Mouse (Mus musculus) heart, embryonic 13.5 days (tissue): ENCODE data around the gene Zwilch. TPM values are rescaled to one million over a fixed set of nuclear protein-coding genes. Genes with fewer than 3 reads are reported as not detected.
A peak's percentile ranks its signal among the peaks of the same experiment; 100 is the strongest.
"Not testable (repeated sequence)": the region's sequence is repeated elsewhere in the genome, so short reads cannot be mapped to it uniquely, and the experiment has no call there.

ENCODE experiments used
- ATAC-seq: fragments of 200-750 bp; cut with Nextera tagmentation; 2 replicates; pipeline ENCODE4 v1.8.0; 2017; ENCODE audit warnings: moderate TSS enrichment; ENCODE audit not compliant: insufficient number of reproducible peaks, low FRiP score, low TSS enrichment; ENCODE audit errors: extremely low read depth
- H3K27ac ChIP-seq: fragments of 300-500 bp; sonication (generic); replicated peaks from 2 replicates; pipeline ENCODE4 v1.5.1; 2015; ENCODE audit warnings: moderate library complexity, mild to moderate bottlenecking, inconsistent platforms
- H3K27me3 ChIP-seq: fragments of 300-500 bp; sonication (generic); replicated peaks from 2 replicates; pipeline ENCODE4 v1.6.1; 2015; ENCODE audit warnings: mild to moderate bottlenecking, inconsistent platforms
- H3K36me3 ChIP-seq: fragments of 300-500 bp; sonication (generic); 2 replicates; pipeline ENCODE4 v1.6.1; 2015; ENCODE audit warnings: mild to moderate bottlenecking, inconsistent platforms
- H3K4me1 ChIP-seq: fragments of 300-500 bp; sonication (generic); 2 replicates; pipeline ENCODE4 v1.6.1; 2015; ENCODE audit warnings: inconsistent platforms
- H3K4me2 ChIP-seq: fragments of 300-500 bp; sonication (generic); 2 replicates; pipeline ENCODE4 v1.6.1; 2015; ENCODE audit warnings: inconsistent platforms, mild to moderate bottlenecking, moderate library complexity
- H3K4me3 ChIP-seq: fragments of 300-500 bp; sonication (generic); 2 replicates; pipeline ENCODE4 v1.5.1; 2015; ENCODE audit warnings: moderate library complexity, mild to moderate bottlenecking, inconsistent platforms
- H3K9ac ChIP-seq: fragments of 300-500 bp; sonication (generic); 2 replicates; pipeline ENCODE4 v1.6.1; 2015; ENCODE audit warnings: inconsistent platforms, mild to moderate bottlenecking, moderate library complexity
- H3K9me3 ChIP-seq: fragments of 300-500 bp; sonication (generic); 2 replicates; pipeline ENCODE4 v1.6.1; 2016; ENCODE audit warnings: inconsistent platforms
- WGBS: fragments of 180-500 bp; shearing (Covaris S2); methylation state at CpG from one replicate; pipeline ENCODE4 v1.1.7; 2015; ENCODE audit warnings: mixed read lengths; 5-methylcytosine and 5-hydroxymethylcytosine counted together
- polyA plus RNA-seq: library from polyadenylated mRNA; unstranded; fragments of >200 nt; fragmentation: Nextera tagmentation; extraction: Ambion mirVana; gene quantifications from 2 replicates; pipeline ENCODE4 v1.2.1, GENCODE M21; 2015

Gene Zwilch
- polyA plus RNA-seq, 1 experiment from 2014 or later = 19.9 TPM

DNA sequence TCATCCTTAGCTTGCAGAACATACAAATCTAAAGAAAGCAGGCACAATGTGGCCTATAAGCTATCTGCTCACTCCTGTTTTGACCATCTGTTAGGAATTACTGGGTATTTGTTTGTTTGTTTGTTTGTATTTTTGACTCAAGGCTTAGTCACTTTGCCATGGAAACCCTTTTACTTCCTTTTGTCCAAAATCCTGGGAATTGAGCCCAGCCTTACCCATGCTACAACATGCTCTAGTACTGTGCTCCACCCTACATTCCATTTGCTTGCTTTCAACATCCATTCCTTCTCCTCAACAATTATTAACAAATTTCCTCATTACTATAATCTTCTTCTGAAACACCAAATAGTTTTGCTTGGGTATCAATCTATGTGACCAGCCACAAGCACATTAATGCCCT lies 30.0 kb upstream of the Zwilch start:
- Histone ChIP-seq H3K4me3 (no peak overlapping the region), H3K27ac (no peak overlapping the region), H3K27me3 (no peaks in the 10 kb centered on the region), H3K9me3 (no peaks in the 10 kb centered on the region), H3K9ac (no peak overlapping the region), H3K36me3 (peaks cover 77% of the 10 kb centered on the region), H3K4me2 (no peak overlapping the region), H3K4me1 (peaks cover 2% of the 10 kb centered on the region)
- ATAC-seq = no peak

DNA sequence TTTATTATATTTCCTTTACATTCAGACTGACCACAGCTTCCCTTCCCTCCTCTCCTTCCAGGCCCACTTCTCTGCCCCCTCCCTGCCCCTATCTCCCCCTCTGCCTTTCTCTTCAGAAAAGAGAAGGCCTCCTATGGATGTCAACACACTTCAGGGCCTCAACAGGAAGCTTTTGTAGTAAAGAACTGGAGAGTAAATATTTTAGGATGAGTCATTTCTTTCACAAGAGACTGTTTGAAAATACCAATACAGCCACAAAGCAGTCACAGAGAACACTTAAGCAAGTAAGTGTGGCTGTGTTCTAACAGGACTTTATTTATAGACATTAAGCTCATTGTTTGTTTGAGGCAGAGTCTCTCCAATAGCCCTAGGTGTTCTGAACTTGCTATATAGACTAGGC lies 29.4 kb upstream of the Zwilch start:
- no peak overlapping the region for H3K27ac ChIP-seq
- H3K27me3 ChIP-seq = no peaks in the 10 kb centered on the region
- no peaks in the 10 kb centered on the region for H3K4me1 ChIP-seq
- no peak overlapping the region for H3K4me3 ChIP-seq
- H3K36me3 ChIP-seq = peaks cover 81% of the 10 kb centered on the region
- no peak overlapping the region for H3K9ac ChIP-seq
- H3K9me3 ChIP-seq = no peaks in the 10 kb centered on the region
- H3K4me2 ChIP-seq = no peak overlapping the region
- no peak for ATAC-seq

DNA sequence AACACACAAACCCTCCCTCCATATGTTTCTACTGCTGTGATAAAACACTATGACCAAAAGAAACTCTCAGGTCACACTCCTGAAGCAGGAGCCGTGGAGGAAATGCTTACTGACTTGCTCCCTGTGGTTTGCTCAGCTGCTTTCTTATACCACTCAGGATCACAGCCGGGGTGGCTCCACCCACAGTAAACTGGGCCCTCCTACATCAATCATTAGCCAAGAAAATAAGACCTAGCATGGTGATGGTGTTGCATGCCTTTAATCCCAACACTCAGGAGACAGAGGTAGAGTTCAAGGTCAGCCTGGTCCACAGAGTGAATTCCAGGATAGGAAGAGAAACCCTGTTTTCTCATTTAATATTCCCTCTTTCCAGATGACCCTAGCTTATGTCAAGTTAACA lies 27.0 kb upstream of the Zwilch start:
- Histone ChIP-seq H3K27me3 (no peaks in the 10 kb centered on the region), H3K4me1 (peaks cover 13% of the 10 kb centered on the region), H3K9ac (no peak overlapping the region), H3K27ac (no peak overlapping the region), H3K36me3 (peaks cover 72% of the 10 kb centered on the region), H3K9me3 (no peaks in the 10 kb centered on the region), H3K4me3 (no peak overlapping the region), H3K4me2 (no peak overlapping the region)
- 75% methylated on average over 2 of the region's 2 CpGs for WGBS
- no peak for ATAC-seq

DNA sequence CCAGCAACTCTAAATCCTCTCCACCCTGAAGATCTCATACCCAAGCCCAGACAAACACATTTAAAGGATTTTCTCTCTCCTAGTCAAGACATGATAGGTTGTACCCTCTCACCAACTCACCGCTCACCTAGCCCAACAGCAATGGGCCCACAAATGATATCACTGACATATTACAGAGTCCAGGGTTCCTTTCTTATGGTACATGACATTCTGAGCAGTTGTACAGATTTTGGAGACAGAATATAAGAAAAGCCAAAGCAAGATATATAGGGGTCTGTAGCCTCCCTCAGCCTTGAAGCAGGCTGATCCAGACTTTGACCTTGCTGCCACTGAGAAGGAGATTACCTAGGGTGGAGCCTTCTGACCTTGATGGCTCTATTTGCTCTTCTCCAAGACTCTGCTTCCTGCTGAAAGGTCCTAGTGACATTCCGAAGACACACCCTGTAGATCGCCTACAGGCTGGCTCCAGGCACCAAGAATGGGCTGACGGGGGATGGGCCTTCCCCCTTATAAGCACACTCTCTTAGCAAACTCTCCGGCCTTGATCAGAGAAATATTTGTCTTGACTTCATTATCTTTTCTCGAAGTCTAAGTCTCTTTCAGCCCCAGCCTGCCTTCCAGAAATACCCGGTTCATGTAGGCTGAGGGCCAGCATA lies 26.0 kb upstream of the Zwilch start:
- H3K27ac ChIP-seq, H3K27me3 ChIP-seq, ATAC-seq, H3K9ac ChIP-seq, H3K4me3 ChIP-seq, H3K4me2 ChIP-seq, H3K9me3 ChIP-seq: not testable (repeated sequence)
- H3K36me3 ChIP-seq = peaks cover 63% of the 10 kb centered on the region
- H3K4me1 ChIP-seq = peaks cover 13% of the 10 kb centered on the region
- WGBS = 69% methylated on average over 7 of the region's 7 CpGs

DNA sequence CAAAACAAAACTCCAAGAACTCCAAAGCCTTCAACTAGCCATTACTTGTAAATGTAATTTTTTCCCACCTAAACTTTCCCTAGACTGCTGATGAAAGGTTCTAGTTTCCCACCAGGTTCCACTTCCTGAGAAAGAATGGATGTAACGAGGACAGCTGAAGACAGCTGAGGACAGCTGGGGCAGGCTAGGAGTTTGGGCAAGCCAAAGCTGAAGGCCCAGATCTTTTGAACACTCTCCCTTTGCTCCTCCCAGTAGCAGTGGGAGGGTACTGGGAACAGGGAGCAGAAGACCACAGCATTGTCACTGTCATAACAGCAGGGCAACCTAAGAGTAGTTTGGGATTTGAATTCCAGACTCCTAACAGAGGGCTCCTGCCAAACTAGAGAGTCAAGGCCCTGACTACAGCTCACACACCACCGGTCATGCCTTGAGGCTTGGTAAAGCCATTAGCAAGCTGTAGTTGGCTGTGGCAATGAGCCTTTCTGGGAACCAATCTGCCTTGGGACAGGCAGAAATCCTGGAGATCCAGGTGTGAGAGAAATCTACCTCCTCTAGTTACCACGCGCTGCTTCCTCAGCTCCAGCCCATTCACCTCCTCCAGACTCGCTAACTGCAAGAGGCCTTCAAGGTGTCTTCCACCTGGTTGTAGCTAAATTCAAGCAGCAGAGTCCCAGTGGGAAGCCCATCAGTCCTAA lies 25.3 kb upstream of the Zwilch start:
- Histone ChIP-seq H3K36me3 (peaks cover 63% of the 10 kb centered on the region), H3K9me3 (no peaks in the 10 kb centered on the region), H3K27ac (no peak overlapping the region), H3K4me1 (peaks cover 13% of the 10 kb centered on the region), H3K9ac (no peak overlapping the region), H3K27me3 (no peaks in the 10 kb centered on the region), H3K4me3 (no peak overlapping the region), H3K4me2 (no peak overlapping the region)
- WGBS = 90% methylated on average over 5 of the region's 5 CpGs
- ATAC-seq = no peak

DNA sequence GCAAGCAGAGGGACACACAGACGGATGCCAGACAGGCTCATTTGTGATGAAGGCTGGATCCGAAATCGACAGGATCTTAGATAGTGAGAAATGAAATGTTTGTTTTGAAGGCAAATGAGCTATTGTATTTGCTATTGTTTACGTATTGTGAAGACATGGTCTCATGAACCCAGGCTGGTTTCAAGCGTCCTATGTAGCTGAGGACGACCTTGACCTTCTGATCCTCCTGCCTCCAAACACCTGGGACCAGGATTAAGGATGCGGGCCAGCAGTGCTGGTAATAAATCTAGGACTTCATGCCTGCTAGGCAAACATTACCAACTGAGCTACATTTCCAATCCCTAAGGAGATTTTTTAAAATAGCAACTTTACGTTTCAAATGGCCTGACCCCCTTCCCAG lies 24.6 kb upstream of the Zwilch start:
- WGBS = 86% methylated on average over 8 of the region's 8 CpGs
- ATAC-seq = no peak
- Histone ChIP-seq H3K4me1 (peaks cover 13% of the 10 kb centered on the region), H3K36me3 (peaks cover 63% of the 10 kb centered on the region), H3K27ac (no peak overlapping the region), H3K4me2 (no peak overlapping the region), H3K4me3 (no peak overlapping the region), H3K9ac (no peak overlapping the region), H3K9me3 (no peaks in the 10 kb centered on the region), H3K27me3 (no peaks in the 10 kb centered on the region)

DNA sequence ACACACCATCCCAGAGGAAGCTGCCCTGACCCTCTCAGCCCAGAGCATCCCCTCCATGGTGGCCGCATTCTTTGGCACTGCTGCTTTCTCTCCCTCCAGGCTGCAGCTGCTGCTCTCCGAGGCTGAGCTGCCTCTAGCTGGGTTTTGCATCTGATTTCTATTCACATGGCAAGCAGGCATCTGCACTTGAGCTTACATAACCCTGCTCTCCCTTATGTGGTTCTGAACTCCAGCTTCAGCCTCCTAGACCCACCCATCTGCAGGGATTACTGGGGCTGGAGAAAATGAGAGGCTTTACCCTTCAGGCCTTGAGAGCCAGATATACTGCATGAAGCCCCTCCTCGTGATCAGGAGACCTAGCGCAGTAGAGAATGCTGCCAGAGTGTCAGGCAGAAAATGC lies 22.6 kb upstream of the Zwilch start:
- Histone ChIP-seq H3K4me3 (no peak overlapping the region), H3K9me3 (no peaks in the 10 kb centered on the region), H3K9ac (peak overlapping the region; percentile 52; the same call in 1 of the 2 replicates), H3K4me2 (no peak overlapping the region), H3K27ac (peak overlapping the region; percentile 41; the same call in 1 of the 2 replicates), H3K4me1 (peaks cover 13% of the 10 kb centered on the region), H3K27me3 (no peaks in the 10 kb centered on the region), H3K36me3 (peaks cover 66% of the 10 kb centered on the region)
- ATAC-seq = no peak
- 48% methylated on average over 4 of the region's 4 CpGs for WGBS

DNA sequence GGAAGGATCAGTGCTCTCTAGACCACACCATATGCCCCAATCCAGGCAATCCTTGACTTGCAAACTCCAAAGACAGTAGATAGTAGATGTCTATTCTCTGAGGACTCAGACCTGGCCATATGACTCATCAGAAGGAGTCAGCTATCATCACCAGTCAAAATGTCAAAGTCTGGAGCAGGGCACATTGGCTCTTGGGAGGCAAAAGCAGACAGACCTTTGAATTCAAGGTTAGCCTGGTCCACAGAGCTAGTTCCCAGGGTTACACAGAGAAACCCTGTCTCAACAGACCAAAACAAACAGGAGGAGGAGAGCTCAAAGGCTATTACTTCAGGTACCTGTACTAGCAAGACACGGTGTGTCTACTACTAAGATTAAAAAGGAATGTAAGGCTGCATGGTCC lies 21.0 kb upstream of the Zwilch start:
- Histone ChIP-seq H3K4me3 (no peak overlapping the region), H3K36me3 (peaks cover 66% of the 10 kb centered on the region), H3K27ac (no peak overlapping the region), H3K9me3 (no peaks in the 10 kb centered on the region), H3K9ac (no peak overlapping the region), H3K4me1 (peaks cover 13% of the 10 kb centered on the region), H3K27me3 (no peaks in the 10 kb centered on the region), H3K4me2 (no peak overlapping the region)
- no peak for ATAC-seq
- WGBS = 82% methylated on average over 1 of the region's 1 CpGs

DNA sequence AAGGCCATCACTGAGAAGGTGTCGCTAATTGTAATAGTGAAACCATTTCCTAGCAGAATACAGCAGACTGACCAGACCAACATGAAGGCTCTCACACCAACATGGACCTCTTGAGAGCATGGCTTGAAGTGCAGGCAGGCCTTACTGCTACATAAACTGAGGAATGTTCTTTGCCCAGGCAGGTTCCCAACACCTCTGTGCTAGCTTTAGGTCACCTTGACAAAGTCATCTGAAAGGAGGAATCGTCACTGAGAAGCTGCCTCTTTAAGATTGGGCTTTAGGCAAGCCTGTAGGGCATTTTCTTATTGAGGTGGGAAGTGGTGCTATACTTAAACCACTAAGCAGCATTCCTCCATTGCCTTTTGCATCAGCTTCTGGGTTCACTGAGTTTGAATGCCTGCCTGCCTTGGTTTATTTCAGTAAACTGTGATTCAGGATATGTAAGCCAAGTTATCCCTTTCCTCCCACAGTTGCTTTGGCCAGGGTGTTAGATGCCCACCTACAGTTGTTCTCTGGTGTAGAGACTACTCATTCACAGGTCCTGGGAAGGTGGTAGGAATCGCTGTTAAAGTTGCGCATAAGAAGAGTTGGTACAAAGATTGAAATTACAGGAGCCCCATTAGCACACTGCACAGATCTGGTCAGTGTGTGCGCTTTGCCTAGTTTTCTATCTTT lies 11.4 kb upstream of the Zwilch start:
- Histone ChIP-seq H3K36me3 (peaks cover 83% of the 10 kb centered on the region), H3K9ac (no peak overlapping the region), H3K4me2 (no peak overlapping the region), H3K4me3 (no peak overlapping the region), H3K27me3 (no peaks in the 10 kb centered on the region), H3K9me3 (no peaks in the 10 kb centered on the region), H3K4me1 (peaks cover 10% of the 10 kb centered on the region), H3K27ac (no peak overlapping the region)
- 92% methylated on average over 5 of the region's 5 CpGs for WGBS
- no peak for ATAC-seq

DNA sequence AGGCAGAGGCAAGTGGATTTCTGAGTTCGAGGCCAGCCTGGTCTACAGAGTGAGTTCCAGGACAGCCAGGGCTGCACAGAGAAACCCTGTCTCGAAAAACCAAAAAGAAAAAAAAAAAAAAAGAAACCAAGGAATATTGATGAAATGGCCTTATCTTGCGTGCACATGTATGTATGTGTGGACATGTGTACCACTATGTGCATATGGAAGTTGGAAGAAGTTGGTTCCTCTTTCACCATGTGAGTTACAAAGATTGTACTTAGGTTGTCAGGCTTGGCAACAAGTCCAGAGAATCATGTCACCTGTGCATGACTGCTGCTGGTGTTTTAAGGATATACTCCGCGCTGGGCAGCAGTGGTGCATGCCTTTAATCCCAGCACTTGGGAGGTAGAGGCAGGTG lies 10.4 kb upstream of the Zwilch start:
- ATAC-seq, H3K9ac ChIP-seq, H3K27ac ChIP-seq, H3K9me3 ChIP-seq, H3K4me3 ChIP-seq, H3K4me2 ChIP-seq, H3K27me3 ChIP-seq: not testable (repeated sequence)
- peaks cover 80% of the 10 kb centered on the region for H3K36me3 ChIP-seq
- peaks cover 10% of the 10 kb centered on the region for H3K4me1 ChIP-seq
- WGBS = 79% methylated on average over 5 of the region's 5 CpGs

DNA sequence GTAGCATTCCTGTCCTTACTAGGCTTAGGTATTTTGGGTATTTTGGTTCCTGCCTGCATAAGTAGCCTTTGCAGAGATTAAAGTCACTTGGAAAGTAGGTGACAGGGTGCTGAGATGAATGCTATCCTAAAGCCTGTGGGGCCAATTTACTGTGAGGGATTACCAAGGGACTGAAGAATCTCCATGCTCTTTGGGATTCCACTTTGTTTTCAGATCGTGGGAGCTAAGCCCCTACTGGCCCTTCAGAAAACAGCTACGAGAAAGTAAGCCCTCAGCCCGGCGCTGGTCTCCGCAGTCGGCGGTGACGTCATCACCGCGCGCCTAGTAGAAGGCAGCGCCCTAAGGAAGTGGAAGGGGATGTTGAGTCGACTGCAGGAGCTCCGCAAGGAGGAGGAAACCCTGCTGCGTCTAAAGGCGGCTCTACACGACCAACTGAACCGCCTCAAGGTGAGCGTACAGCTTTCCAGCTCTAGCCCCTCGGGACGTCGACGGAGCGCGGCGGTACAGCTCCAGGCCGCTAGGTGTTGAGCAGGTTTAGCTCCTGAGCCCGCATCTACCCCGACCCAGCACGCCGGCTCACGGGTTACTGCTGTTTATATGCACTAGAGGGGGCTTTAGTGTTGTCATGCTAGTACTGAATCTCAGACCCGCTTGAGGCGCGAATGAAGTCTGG lies 6.2 kb upstream of the Zwilch start, which contains the start of gene Snapc5:
TSS of gene Snapc5 (plus strand) at position 301 of the 673 bp plus-strand sequence.
- Histone ChIP-seq H3K4me2 (peak within 1 kb of the TSS; percentile 71), H3K27me3 (no peaks in the 10 kb centered on the region), H3K9ac (peak within 1 kb of the TSS; percentile 83), H3K4me3 (peak within 1 kb of the TSS; percentile 73), H3K4me1 (peaks cover 28% of the 10 kb centered on the region), H3K9me3 (no peaks in the 10 kb centered on the region), H3K27ac (peak within 1 kb of the TSS; percentile 86), H3K36me3 (peaks cover 79% of the 10 kb centered on the region)
- peak; percentile 88 for ATAC-seq
- under 1% methylated on average over 35 of the region's 35 CpGs for WGBS
